Mouse (Mus musculus): ENCODE data around the gene Ndufb5.

DNA sequence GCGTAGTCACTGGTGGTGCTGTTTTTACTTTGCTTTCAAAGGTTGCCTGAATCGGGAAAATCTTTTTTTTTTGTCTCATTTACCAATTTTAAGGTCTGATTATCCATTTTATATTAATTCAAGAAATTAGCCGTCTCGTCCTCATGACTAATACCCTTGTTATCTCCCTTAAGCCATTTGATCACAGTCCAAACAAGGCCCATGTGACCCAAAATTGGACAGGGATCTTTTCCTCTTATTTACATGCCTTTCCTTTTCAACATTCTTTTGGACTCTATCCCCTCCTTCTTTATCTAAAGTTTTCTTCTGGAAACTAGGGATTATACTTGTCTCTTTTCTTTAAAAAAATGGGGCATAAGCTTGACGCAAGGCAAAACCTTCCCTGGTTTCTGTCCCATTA, 44.9 kb upstream of the Ndufb5 start:
- TF ChIP-seq CTCF (IDR thresholded peaks at IDR 0.05; ENCODE audit: control insufficient read depth, insufficient read depth, low read length) (no peak), POLR2A (IDR thresholded peaks at IDR 0.05; ENCODE audit: borderline replicate concordance, control insufficient read depth, low read depth, low read length) (no peak)
